Comparison of ENCODE assay signal across 30 mouse cellular contexts in genomic region chr12:108647784-108648183, GRCm38 (mm10). TPM values are rescaled to one million over a fixed set of nuclear protein-coding genes. Genes with fewer than 3 reads are reported as not detected.
DNase-seq lines count a peak whose midpoint lies in the region; ATAC-seq and TF ChIP-seq lines count a peak whose summit lies in the region.
"Had no signal": no experiment of that assay in that cellular context is flagged by ENCODE, and none has a peak within 500 bp of the region (broad histone marks: within the 10 kb centered on the region; RNA-seq: fewer than 3 reads in every experiment).

No protein-coding gene starts in this region.

- H3K4me3 ChIP-seq in lung, postnatal 0 days (ENCODE audit: low read depth, low read length) = no peak overlapping the region
- no peak overlapping the region for H3K4me3 ChIP-seq in lung, adult 2 months (replicated peaks; ENCODE audit: extremely low read depth, low read depth, low read length)
- no peak overlapping the region for H3K4me3 ChIP-seq in spleen, adult 2 months (ENCODE audit: extremely low read depth, insufficient read depth, insufficient read length)
- H3K4me3 ChIP-seq: embryonic facial prominence, embryonic 12.5 days; embryonic facial prominence, embryonic 15.5 days; gastrocnemius, adult 2 months; heart, embryonic 12.5 days; heart, embryonic 15.5 days; hindbrain, embryonic 10.5 days; hindbrain, embryonic 13.5 days had no signal

- H3K27ac ChIP-seq in lung, postnatal 0 days (ENCODE audit: low read length) = no peak overlapping the region
- peak overlapping the region; percentile 46 for H3K27ac ChIP-seq in spleen, adult 2 months (ENCODE audit: insufficient read depth, low read length)
- H3K27ac ChIP-seq: embryonic facial prominence, embryonic 12.5 days; embryonic facial prominence, embryonic 15.5 days; gastrocnemius, adult 2 months; heart, embryonic 15.5 days; hindbrain, embryonic 10.5 days; hindbrain, embryonic 13.5 days had no signal

- H3K9ac ChIP-seq in lung, postnatal 0 days (replicated peaks; ENCODE audit: low read depth) = no peak overlapping the region
- H3K9ac ChIP-seq: embryonic facial prominence, embryonic 12.5 days; embryonic facial prominence, embryonic 15.5 days; forebrain, postnatal 0 days; heart, embryonic 12.5 days; heart, embryonic 15.5 days; hindbrain, embryonic 13.5 days had no signal

- no peaks in the 10 kb centered on the region; the same call in 1 of the 2 replicates for H3K4me1 ChIP-seq in lung, postnatal 0 days (ENCODE audit: insufficient read depth, low read depth, low read length)
- H3K4me1 ChIP-seq in lung, adult 2 months (ENCODE audit: control insufficient read depth, insufficient read depth, low read length) = peaks cover 5% of the 10 kb centered on the region
- H3K4me1 ChIP-seq in spleen, adult 2 months (ENCODE audit: control insufficient read depth, insufficient read depth, insufficient read length) = peaks cover 47% of the 10 kb centered on the region; the same call in 1 of the 2 replicates
- H3K4me1 ChIP-seq: embryonic facial prominence, embryonic 12.5 days; hindbrain, embryonic 10.5 days had no signal

- peak; percentile 43 for TF ChIP-seq EP300 in lung, postnatal 0 days (IDR thresholded peaks at IDR 0.05)

- H3K4me2 ChIP-seq in lung, postnatal 0 days (replicated peaks; ENCODE audit: low read depth, low read length) = no peak overlapping the region
- H3K4me2 ChIP-seq: embryonic facial prominence, embryonic 12.5 days; embryonic facial prominence, embryonic 15.5 days; heart, embryonic 12.5 days; heart, embryonic 15.5 days; hindbrain, embryonic 13.5 days had no signal

- H3K27me3 ChIP-seq in lung, postnatal 0 days (replicated peaks; ENCODE audit: insufficient read depth, low read length) = no peaks in the 10 kb centered on the region
- no peaks in the 10 kb centered on the region for H3K27me3 ChIP-seq in spleen, adult 2 months (ENCODE audit: control insufficient read depth, insufficient read depth, low read length)
- H3K27me3 ChIP-seq: CH12.LX; embryonic facial prominence, embryonic 12.5 days; embryonic facial prominence, embryonic 15.5 days; heart, embryonic 12.5 days; heart, embryonic 15.5 days; hindbrain, embryonic 13.5 days; Patski had no signal

- H3K36me3 ChIP-seq in lung, postnatal 0 days (ENCODE audit: insufficient read depth, low read length) = no peaks in the 10 kb centered on the region
- H3K36me3 ChIP-seq in spleen, adult 2 months (ENCODE audit: control insufficient read depth, insufficient read depth, low read length) = peaks cover 27% of the 10 kb centered on the region
- H3K36me3 ChIP-seq: G1E had no signal

- H3K9me3 ChIP-seq in lung, postnatal 0 days (ENCODE audit: low read length) = no peaks in the 10 kb centered on the region
- H3K9me3 ChIP-seq: embryonic facial prominence, embryonic 12.5 days; embryonic facial prominence, embryonic 15.5 days; heart, embryonic 12.5 days; heart, embryonic 15.5 days; hindbrain, embryonic 10.5 days; hindbrain, embryonic 13.5 days had no signal

- ATAC-seq in lung, postnatal 0 days = peak; percentile 70
- ATAC-seq in megakaryocyte, adult 5-6 weeks (ENCODE audit: poor library complexity, severe bottlenecking) = 0 out of 2 replicates have a peak, but pooled peaks have one; percentile 39
- ATAC-seq: forebrain, embryonic 14.5 days; forebrain, postnatal 0 days; Patski had no signal

- DNase-seq in lung, postnatal 0 days (ENCODE audit: low spot score) = peak; percentile 73
- no peak for DNase-seq in lung, adult 2 months
- DNase-seq in spleen, adult 2 months (ENCODE audit: low read depth in 1 of 2, low spot score in 2 of 2) = no peak
- no peak for DNase-seq in spleen, postnatal 10 days (ENCODE audit: low spot score in 2 of 2)
- no peak for DNase-seq in layer of hippocampus, adult 9-11 months
- DNase-seq in testis, postnatal 10 days (ENCODE audit: low spot score) = no peak
- DNase-seq: adrenal gland, postnatal 10 days; adrenal gland, postnatal 36 days; B cell, adult 2 months; cerebellum, adult 18-20 months; cerebellum, adult 9-10 months; cerebellum, postnatal 14 days; forebrain, postnatal 0 days; gastrocnemius, adult 2 months; gastrocnemius, postnatal 14 days; heart, adult 18-20 months; heart, postnatal 10 days; heart, postnatal 36 days had no signal

- no peak for TF ChIP-seq CTCF in lung, postnatal 0 days (IDR thresholded peaks at IDR 0.05)
- TF ChIP-seq CTCF in lung, adult 2 months (IDR thresholded peaks at IDR 0.05; ENCODE audit: insufficient read depth, low read length) = no peak
- no peak for TF ChIP-seq CTCF in spleen, adult 2 months (IDR thresholded peaks at IDR 0.05; ENCODE audit: extremely low read depth, insufficient read depth, insufficient read length, insufficient replicate concordance)

- no peak for TF ChIP-seq POLR2A in lung, adult 2 months (IDR thresholded peaks at IDR 0.05; ENCODE audit: borderline replicate concordance, extremely low read depth, low read depth, low read length)
- TF ChIP-seq POLR2A in spleen, adult 2 months (IDR thresholded peaks at IDR 0.05; ENCODE audit: low read depth, low read length) = no peak

RNA-seq across cellular contexts. Expression of gene Degs2, which starts 54.3 kb away (rescaled TPM):
- 0.74 and 0.75 TPM in 2 replicates for polyA plus RNA-seq in lung, postnatal 0 days (2015; fragmentation: Nextera tagmentation; extraction: Ambion mirVana)
- polyA plus RNA-seq in lung, adult 2 months (2012; rRNA removed) = 2.0 and 5.3 TPM in 2 replicates
- polyA plus RNA-seq in spleen, adult 2 months (2012; rRNA removed) = 0.11 TPM in 1 of 2 replicates, not detected in the other
- 0.41 TPM in 1 of 2 replicates, not detected in the other for total RNA-seq in megakaryocyte, adult 5-6 weeks (2015)
- 0.26 TPM in 1 of 2 replicates, not detected in the other for total RNA-seq in megakaryocyte, adult 5-6 weeks (2017)
- total RNA-seq: adrenal gland, postnatal 10 days; CH12.LX; forebrain, postnatal 0 days; G1E; gastrocnemius, adult 2 months; gastrocnemius, postnatal 4 days had no signal
- polyA plus RNA-seq: G1E had no signal
